Mouse (Mus musculus) brown adipose tissue, adult 24 weeks (tissue): ENCODE results near the gene Dph1. TPM values are rescaled to one million over a fixed set of nuclear protein-coding genes. Genes with fewer than 3 reads are reported as not detected.

Experiments
- H3K27ac ChIP-seq: fragments of 200-500 bp; replicated peaks from 2 replicates; pipeline ENCODE4 v1.5.1; 2012; ENCODE audit warnings: low read depth, mild to moderate bottlenecking, low read length
- H3K4me1 ChIP-seq: fragments of 200-500 bp; 2 replicates; pipeline ENCODE4 v1.6.1; 2012; ENCODE audit warnings: low read length, mixed read lengths; ENCODE audit not compliant: control insufficient read depth, insufficient read depth, insufficient read length
- H3K4me3 ChIP-seq: fragments of 200-500 bp; 2 replicates; pipeline ENCODE4 v1.5.1; 2012; ENCODE audit warnings: low read depth, mild to moderate bottlenecking, low read length, moderate library complexity; ENCODE audit not compliant: insufficient read depth
- polyA plus RNA-seq: library from polyadenylated mRNA; stranded (reverse); fragments of >200 nt; gene quantifications from 2 replicates; pipeline ENCODE4 v1.2.4, GENCODE M21; 2012; ENCODE audit not compliant: missing spikeins, insufficient read depth, insufficient read length

The Dph1 gene
- polyA plus RNA-seq, 1 experiment, result 9.4 TPM

DNA sequence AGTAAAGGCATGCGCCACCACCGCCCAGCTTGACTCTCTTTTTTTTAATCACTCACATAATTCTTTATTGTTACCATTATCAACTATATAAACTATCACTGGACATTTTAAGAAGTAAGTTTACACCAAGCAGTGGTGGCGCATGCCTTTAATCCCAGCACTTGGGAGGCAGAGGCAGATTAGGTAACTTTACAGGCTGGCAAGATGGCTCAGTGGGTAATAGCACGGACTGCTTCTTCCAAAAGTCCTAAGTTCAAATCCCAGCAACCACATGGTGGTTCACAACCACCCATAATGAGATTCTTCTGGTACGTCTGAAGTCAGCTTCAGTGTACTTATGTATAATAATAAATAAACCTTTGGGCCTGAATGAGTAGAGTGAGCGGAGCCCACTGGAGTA lies 61.6 kb downstream of the Dph1 start:
- no peak overlapping the region for H3K27ac ChIP-seq
- no peak overlapping the region for H3K4me3 ChIP-seq
- H3K4me1 ChIP-seq, result peaks cover 5% of the 10 kb centered on the region

Other genes starting within 250 kb of the Dph1 start
- gene Hic1, start 21.7 kb downstream of the Dph1 start, polyA plus RNA-seq, result 4.9 and 5.3 TPM in 2 replicates
- 10.4 and 13.2 TPM in 2 replicates for gene Ovca2, start 12.4 kb downstream of the Dph1 start, polyA plus RNA-seq
- gene Rtn4rl1, start 2.5 kb upstream of the Dph1 start, polyA plus RNA-seq, result 5.3 and 6.1 TPM in 2 replicates
- 20.1 and 24.7 TPM in 2 replicates for gene Rpa1, start 157.1 kb upstream of the Dph1 start, polyA plus RNA-seq
- 12.4 and 13.4 TPM in 2 replicates for gene Smyd4, start 157.2 kb upstream of the Dph1 start, polyA plus RNA-seq
- gene Serpinf1, start 231.5 kb upstream of the Dph1 start, polyA plus RNA-seq, result 78.8 and 102 TPM in 2 replicates
- gene Serpinf2, start 248.3 kb upstream of the Dph1 start, polyA plus RNA-seq, result 0.48 TPM in 1 of 2 replicates, not detected in the other